Mouse (Mus musculus) liver, postnatal 0 days (tissue): ENCODE measurements around the gene U2af1l4.

Experiments used
- CTCF ChIP-seq: sonication (generic); IDR thresholded peaks from 2 replicates; pipeline ENCODE4 v1.5.1; 2016; ENCODE audit warnings: antibody characterized with exemption, low read depth
- EP300 ChIP-seq: IDR thresholded peaks from 2 replicates; pipeline ENCODE4 v1.6.1; 2016; ENCODE audit warnings: antibody characterized with exemption, low read depth, mild to moderate bottlenecking

DNA sequence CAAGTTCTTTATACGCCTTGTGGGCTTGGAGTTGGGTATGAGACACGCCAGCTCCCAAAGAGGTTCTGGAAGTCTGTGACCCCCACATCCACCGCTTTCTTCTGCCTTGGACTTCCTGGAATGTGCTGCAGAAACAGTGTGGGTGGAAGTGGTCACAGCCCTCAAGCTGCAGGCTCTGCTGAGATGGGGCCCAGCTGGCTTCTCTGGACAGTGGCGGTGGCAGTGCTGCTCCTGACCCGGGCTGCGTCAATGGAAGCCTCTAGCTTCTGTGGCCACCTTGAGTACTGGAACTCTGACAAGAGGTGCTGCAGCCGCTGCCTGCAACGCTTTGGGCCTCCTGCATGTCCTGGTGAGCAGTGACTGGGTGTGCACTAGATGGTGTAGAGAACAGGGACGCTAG, 2.9 kb downstream of the U2af1l4 start:
- TF ChIP-seq CTCF (no peak), EP300 (no peak)
